Mouse (Mus musculus) forelimb bud, embryonic 11.5 days (tissue): ENCODE measurements around the gene Dlg4.
"Not testable (repeated sequence)": the region's sequence is repeated elsewhere in the genome, so short reads cannot be mapped to it uniquely, and the experiment has no call there.

Experiments used
- DNase-seq: peaks from one replicate; pipeline ENCODE4 v3.0.0-alpha.2; 2012; ENCODE audit warnings: low read depth, low spot score

Gene Dlg4

GRCm38 (mm10) chr11:70049366-70049765 is 32.6 kb downstream of the Dlg4 start:
- DNase-seq: no peak

GRCm38 (mm10) chr11:70049816-70050215 is 33.1 kb downstream of the Dlg4 start:
- DNase-seq: no peak

- DNase-seq: no peak
Measured at GRCm38 (mm10) chr11:70053156-70053555, 36.4 kb downstream of the Dlg4 start.

- no peak for DNase-seq
Measured at GRCm38 (mm10) chr11:70053898-70054570, 37.3 kb downstream of the Dlg4 start, which contains the start of gene Asgr1. TSS of gene Asgr1 (plus strand) at chr11:70054085.

GRCm38 (mm10) chr11:70055618-70056214 is 39.0 kb downstream of the Dlg4 start:
- peak; percentile 79 for DNase-seq

GRCm38 (mm10) chr11:70057805-70058204 is 41.1 kb downstream of the Dlg4 start:
- DNase-seq: no peak

- DNase-seq: no peak
Measured at GRCm38 (mm10) chr11:70059930-70060329, 43.2 kb downstream of the Dlg4 start.

- no peak for DNase-seq
Measured at GRCm38 (mm10) chr11:70063053-70063452, 46.3 kb downstream of the Dlg4 start.

- DNase-seq: no peak
Measured at GRCm38 (mm10) chr11:70066701-70067100, 50.0 kb downstream of the Dlg4 start.

- DNase-seq: no peak
Measured at GRCm38 (mm10) chr11:70068245-70068644, 51.5 kb downstream of the Dlg4 start.

- DNase-seq: peak; percentile 71
Measured at GRCm38 (mm10) chr11:70070057-70070456, 53.3 kb downstream of the Dlg4 start.

GRCm38 (mm10) chr11:70070603-70071002 is 53.9 kb downstream of the Dlg4 start:
- DNase-seq: not testable (repeated sequence)

- DNase-seq: peak; percentile 78
Measured at GRCm38 (mm10) chr11:70074379-70075071, 57.8 kb downstream of the Dlg4 start.

GRCm38 (mm10) chr11:70075581-70075980 is 58.8 kb downstream of the Dlg4 start:
- no peak for DNase-seq

GRCm38 (mm10) chr11:70077441-70077840 is 60.7 kb downstream of the Dlg4 start:
- DNase-seq: no peak

- no peak for DNase-seq
Measured at GRCm38 (mm10) chr11:70079175-70079574, 62.4 kb downstream of the Dlg4 start.

GRCm38 (mm10) chr11:70079928-70080327 is 63.2 kb downstream of the Dlg4 start:
- no peak for DNase-seq

GRCm38 (mm10) chr11:70080803-70081590 is 64.3 kb downstream of the Dlg4 start:
- no peak for DNase-seq

GRCm38 (mm10) chr11:70084563-70084962 is 67.8 kb downstream of the Dlg4 start:
- DNase-seq: no peak

GRCm38 (mm10) chr11:70091986-70092783 is 75.4 kb downstream of the Dlg4 start, which contains the start of gene Asgr2:
TSS of gene Asgr2 (plus strand) at chr11:70092644.
- no peak for DNase-seq
